Mouse (Mus musculus) left cerebral cortex, adult 18-20 months (tissue): ENCODE results near the gene Macrod1. TPM values are rescaled to one million over a fixed set of nuclear protein-coding genes. Genes with fewer than 3 reads are reported as not detected.
"Not testable (repeated sequence)": the region's sequence is repeated elsewhere in the genome, so short reads cannot be mapped to it uniquely, and the experiment has no call there.

Experiments used
- DNase-seq, 2 experiments: peaks; one replicate each; pipeline ENCODE4 v3.0.0; 2021 to 2022; ENCODE audit warnings: low spot score in 2 of 2, mixed read lengths in 1 of 2
- total RNA-seq, 2 experiments: library from RNA; stranded (reverse); gene quantifications; 2 replicates each; pipeline ENCODE4 v1.2.3; 2021

The Macrod1 gene
- total RNA-seq, 2 experiments from 2014 or later: 15.0 to 16.6 TPM

- DNase-seq: no peak
Observed at GRCm38 (mm10) chr19:7055173-7055572, 1.4 kb upstream of the Macrod1 start.

DNA sequence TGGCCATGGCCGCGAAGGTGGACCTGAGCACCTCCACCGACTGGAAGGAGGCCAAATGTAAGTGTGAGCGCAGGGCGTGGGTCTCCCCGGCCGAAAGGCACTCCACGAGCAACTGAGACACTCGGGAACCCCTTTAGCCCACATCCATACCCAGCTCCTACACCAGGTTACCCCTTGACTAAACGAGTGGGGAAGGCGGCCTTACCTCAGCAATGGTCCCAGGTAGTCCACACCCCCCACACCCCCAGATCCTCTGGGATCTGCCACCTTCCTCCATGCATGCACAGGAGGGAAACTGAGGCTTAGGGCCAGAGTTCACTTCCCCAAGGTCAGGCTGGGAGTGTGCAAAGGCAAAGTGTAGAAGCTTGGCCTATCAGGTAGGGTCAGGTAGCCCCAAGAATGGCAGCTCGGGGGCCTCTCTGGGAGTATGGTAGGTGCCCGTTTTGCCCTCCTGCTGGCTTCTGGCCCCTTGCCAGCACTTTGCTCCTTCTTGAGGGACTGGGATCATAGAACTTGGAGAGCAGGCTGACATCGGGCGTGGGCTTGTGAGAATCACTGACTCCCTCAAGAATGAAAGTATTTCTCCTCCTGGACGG is 614 bp downstream of the Macrod1 start:
- no peak for DNase-seq

GRCm38 (mm10) chr19:7057722-7058207 is 1.2 kb downstream of the Macrod1 start:
- DNase-seq: peak; percentile 59 to 69

- no peak for DNase-seq
Observed at GRCm38 (mm10) chr19:7058541-7058940, 1.9 kb downstream of the Macrod1 start.

GRCm38 (mm10) chr19:7062110-7062509 is 5.5 kb downstream of the Macrod1 start:
- no peak for DNase-seq

DNA sequence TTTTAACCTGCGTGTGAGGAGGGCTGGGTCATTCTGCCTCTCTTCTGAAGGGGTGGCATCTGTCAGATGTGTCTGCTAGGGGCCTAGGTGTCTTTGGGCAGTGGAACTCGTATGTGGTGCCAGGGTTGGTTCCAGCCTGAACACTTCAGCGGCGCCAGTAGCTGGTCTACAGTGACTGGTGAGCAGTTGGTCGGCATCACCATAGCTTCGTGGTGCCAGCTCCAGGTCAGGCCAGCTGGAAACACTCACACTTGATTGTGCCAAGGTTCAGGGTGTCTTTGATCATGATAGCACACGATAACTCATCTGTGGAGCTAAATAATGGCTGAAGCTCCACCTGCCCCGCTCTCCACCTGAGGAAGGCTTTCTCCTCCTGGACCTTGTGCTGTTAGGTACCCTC is 6.3 kb downstream of the Macrod1 start:
- no peak for DNase-seq

DNA sequence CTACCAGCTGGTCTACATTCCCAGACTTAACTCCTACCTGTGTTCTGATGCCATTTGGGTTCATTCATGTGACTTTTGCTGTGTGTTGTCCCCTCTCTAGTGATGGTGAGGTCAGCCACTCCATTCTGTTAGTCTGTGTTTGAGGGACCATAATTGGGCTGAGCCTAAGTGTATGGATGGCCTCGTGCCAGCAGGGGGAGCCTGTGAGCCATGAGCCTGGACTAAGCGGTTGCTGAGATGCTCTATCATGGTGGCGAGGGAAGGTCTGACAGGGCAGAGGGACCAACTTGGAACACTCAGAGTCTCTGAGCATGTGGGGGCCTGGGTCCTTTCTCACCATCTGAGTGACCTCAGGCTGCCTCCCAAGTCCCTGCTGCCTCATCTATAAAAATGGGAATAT is 8.0 kb downstream of the Macrod1 start:
- peak; percentile 87 for DNase-seq

GRCm38 (mm10) chr19:7066034-7066827 is 9.6 kb downstream of the Macrod1 start:
- no peak for DNase-seq

- DNase-seq: no peak
Observed at GRCm38 (mm10) chr19:7066828-7067342, 10.3 kb downstream of the Macrod1 start.

DNA sequence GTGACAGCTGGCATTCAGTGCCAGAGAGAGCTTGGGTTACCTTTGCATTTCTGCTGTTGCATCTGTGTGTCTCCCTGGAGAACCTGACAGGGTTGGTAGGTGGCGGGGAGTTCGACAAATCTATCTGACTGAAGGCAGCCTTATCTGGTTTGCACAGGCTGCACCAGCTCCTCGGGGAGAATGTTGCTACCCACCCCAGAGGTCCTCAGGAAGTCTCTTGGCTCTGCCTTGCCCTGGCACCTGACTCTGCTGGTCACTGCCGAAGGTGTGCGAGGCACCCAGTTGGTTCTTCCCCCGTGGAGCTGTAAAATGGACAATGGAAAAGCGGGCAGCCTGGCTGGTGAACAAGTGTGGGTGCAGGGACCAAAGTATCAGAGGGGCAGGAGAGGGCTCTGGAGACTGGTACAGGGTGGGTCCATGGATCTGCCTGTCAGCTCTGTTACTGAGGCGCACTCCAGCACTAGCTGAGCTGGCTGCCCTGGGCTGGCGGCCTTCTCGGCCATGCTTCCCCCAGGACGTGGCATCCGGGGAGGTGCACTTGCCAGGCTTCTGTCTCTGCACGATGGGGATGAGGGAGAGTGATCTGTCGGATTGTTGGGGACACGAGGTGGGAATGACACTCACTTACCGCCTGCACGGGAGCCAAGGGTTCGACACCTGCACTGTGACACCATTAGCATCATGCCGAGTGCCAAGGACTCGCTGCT is 10.9 kb downstream of the Macrod1 start:
- DNase-seq: no peak

DNA sequence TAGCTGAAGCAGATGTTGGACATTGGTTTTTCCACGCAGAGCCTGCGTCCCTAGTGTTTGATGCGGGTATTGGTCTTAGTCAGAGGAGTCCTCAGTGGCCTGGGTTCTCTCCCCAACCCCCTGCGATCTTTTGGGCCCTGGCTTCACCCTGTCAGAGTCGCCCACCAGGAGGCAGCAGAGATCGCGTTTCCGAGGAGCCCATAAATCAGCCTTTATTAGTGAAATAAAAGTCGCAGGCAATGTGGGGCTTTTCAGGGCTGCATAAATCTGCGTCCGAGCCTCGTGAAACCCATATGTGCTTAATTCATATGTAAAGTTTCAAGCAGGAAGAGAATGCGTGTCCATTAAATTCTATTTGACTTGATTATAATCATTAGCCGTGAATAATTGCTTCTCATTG is 11.5 kb downstream of the Macrod1 start:
- peak; percentile 77 to 87 for DNase-seq

GRCm38 (mm10) chr19:7068661-7069531 is 12.3 kb downstream of the Macrod1 start:
- DNase-seq: no peak

DNA sequence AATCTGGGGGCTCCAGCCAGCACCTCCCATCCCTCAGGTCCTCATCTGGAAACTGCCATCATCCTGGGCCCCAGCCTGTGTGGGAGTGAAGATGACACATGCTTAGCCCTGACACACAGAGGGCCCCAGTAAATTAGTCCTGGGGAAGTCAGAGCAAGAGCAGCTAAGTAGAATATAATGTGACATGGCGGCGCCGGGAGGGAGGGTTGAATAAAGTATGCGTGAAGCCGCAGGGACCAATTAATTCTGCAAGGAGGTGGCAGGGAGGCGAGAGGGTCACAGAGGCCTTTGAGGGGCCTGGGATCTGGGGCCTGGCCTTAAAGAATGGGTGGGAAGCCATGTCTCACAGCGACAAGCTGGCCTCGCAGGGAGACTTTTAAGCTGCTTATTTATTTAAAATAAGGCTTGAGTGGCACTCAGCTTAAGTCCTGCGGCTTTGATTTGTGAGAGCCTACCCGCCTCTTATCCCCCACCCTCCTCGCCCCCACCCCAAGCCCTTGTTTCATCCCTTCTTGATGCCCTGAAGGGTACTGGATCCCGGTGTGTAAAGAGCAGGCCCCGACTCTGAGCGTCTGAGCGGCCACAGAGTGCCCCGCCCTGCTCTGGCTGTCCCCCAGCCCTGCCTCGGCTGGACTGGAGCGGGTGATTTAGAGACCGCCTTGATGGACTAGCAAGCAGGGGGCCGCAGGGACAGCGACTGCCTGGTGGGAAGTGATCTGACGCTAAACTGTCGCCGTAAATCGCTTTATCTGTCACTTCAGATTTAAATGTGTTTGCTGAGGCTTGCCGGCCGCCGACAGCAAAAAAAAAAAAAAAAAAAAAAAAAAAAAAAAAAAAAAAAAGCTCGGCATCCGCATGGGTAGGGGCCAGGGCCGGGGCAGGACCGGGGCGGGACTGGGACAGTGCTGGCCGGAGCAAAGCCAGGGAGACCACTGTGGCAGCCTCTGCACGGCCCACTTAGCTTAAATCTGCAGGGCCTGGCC is 13.5 kb downstream of the Macrod1 start:
- no peak for DNase-seq

DNA sequence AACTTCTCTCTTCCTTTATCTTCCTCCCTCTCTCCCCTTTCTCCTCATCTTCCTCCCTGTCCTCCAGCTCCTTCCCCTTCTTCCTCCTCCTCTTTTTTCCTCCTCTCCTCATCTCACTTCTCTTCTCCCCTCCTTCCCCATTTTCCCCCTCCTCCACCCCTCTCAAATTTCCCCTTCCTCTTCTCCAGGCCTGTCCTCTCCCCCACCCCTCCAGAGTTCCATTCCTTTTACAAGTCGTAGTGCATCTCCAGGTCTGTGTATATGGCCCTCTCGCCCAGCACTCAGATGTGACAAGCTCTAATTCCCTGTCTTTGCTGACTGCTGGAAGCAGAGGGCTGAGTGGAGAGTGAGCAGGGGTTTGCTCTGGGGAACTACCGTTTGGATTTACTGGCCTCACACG is 14.2 kb downstream of the Macrod1 start:
- no peak for DNase-seq

- no peak for DNase-seq
Observed at GRCm38 (mm10) chr19:7072221-7072620, 15.6 kb downstream of the Macrod1 start.

- DNase-seq: no peak
Observed at GRCm38 (mm10) chr19:7073997-7074781, 17.6 kb downstream of the Macrod1 start.

DNA sequence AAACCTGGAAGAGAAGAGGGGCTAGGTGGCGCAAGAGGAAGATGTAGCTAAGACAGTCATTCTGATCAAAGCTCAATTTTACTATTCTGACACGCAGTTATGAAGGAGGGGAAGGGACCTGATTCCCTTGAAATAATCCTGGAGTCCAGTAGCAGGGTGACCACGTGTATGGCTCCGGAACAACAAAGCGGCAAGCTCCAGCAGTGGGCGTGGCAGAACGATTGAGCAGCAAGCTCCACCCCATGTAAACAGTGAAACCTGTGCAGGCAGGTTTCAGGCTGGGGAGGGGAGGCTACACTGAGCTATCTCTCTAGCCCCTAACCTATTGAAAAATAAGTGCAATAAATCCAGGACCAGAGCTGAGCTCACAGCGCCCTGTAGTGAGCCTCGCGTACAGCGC is 18.7 kb downstream of the Macrod1 start:
- DNase-seq: not testable (repeated sequence)

GRCm38 (mm10) chr19:7077666-7078065 is 21.1 kb downstream of the Macrod1 start:
- DNase-seq: no peak

GRCm38 (mm10) chr19:7078271-7078670 is 21.7 kb downstream of the Macrod1 start:
- DNase-seq: no peak
